Mouse (Mus musculus) neural tube, embryonic 10.5 days (tissue): ENCODE data around the gene Ppp1r15a.
"Not testable (repeated sequence)": the region's sequence is repeated elsewhere in the genome, so short reads cannot be mapped to it uniquely, and the experiment has no call there.

Experiments used
- DNase-seq: peaks from one replicate; pipeline ENCODE4 v3.0.0-alpha.2; 2017; ENCODE audit warnings: low spot score; ENCODE audit errors: extremely low spot score

The Ppp1r15a gene

GRCm38 (mm10) chr7:45551512-45551883, 25.4 kb upstream of the Ppp1r15a start:
- DNase-seq, result no peak

- DNase-seq, result no peak
These were observed 24.9 kb upstream of the Ppp1r15a start for GRCm38 (mm10) chr7:45550821-45551511.

- no peak for DNase-seq
These were observed 23.8 kb upstream of the Ppp1r15a start for GRCm38 (mm10) chr7:45549641-45550436.

GRCm38 (mm10) chr7:45544525-45544924, 18.5 kb upstream of the Ppp1r15a start:
- no peak for DNase-seq

- DNase-seq, result no peak
These were observed 14.1 kb upstream of the Ppp1r15a start for GRCm38 (mm10) chr7:45540213-45540612.

GRCm38 (mm10) chr7:45539095-45539494, 13.0 kb upstream of the Ppp1r15a start:
- DNase-seq, result no peak

- peak; percentile 52 for DNase-seq
These were observed 12.3 kb upstream of the Ppp1r15a start for GRCm38 (mm10) chr7:45538163-45539041.

- no peak for DNase-seq
These were observed 11.5 kb upstream of the Ppp1r15a start for GRCm38 (mm10) chr7:45537602-45538001.

GRCm38 (mm10) chr7:45535676-45536075, 9.6 kb upstream of the Ppp1r15a start:
- DNase-seq, result no peak

- no peak for DNase-seq
These were observed 4.6 kb upstream of the Ppp1r15a start for GRCm38 (mm10) chr7:45530643-45531042.

GRCm38 (mm10) chr7:45529461-45529860, 3.4 kb upstream of the Ppp1r15a start:
- DNase-seq, result no peak

GRCm38 (mm10) chr7:45527169-45527568, 1.1 kb upstream of the Ppp1r15a start:
- not testable (repeated sequence) for DNase-seq

GRCm38 (mm10) chr7:45526474-45527120, 529 bp upstream of the Ppp1r15a start:
- DNase-seq, result no peak

GRCm38 (mm10) chr7:45524841-45525621, 1.0 kb downstream of the Ppp1r15a start:
- no peak for DNase-seq

GRCm38 (mm10) chr7:45523678-45524170, 2.3 kb downstream of the Ppp1r15a start:
- no peak for DNase-seq

GRCm38 (mm10) chr7:45522957-45523676, 3.0 kb downstream of the Ppp1r15a start:
- no peak for DNase-seq

GRCm38 (mm10) chr7:45522194-45522752, 3.8 kb downstream of the Ppp1r15a start:
- DNase-seq, result no peak

GRCm38 (mm10) chr7:45521728-45522184, 4.3 kb downstream of the Ppp1r15a start:
- peak; percentile 84 for DNase-seq

- DNase-seq, result no peak
These were observed 5.5 kb downstream of the Ppp1r15a start for GRCm38 (mm10) chr7:45520605-45521004.
